ENCODE assay signal across 8 mouse cellular contexts in genomic region chr8:70658897-70659603, GRCm38 (mm10). TPM values are rescaled to one million over a fixed set of nuclear protein-coding genes. Genes with fewer than 3 reads are reported as not detected.
DNase-seq lines count a peak whose midpoint lies in the region; ATAC-seq and TF ChIP-seq lines count a peak whose summit lies in the region.

No protein-coding gene starts in this region.

- peak overlapping the region; percentile 77 for H3K9ac ChIP-seq in forebrain, embryonic 15.5 days (replicated peaks)
- peak overlapping the region; percentile 74 for H3K9ac ChIP-seq in limb, embryonic 15.5 days

- H3K27me3 ChIP-seq in forebrain, embryonic 15.5 days, result no peaks in the 10 kb centered on the region
- H3K27me3 ChIP-seq in limb, embryonic 15.5 days, result no peaks in the 10 kb centered on the region

- peaks cover 5% of the 10 kb centered on the region; the same call in 1 of the 2 replicates for H3K36me3 ChIP-seq in forebrain, embryonic 15.5 days
- H3K36me3 ChIP-seq in limb, embryonic 15.5 days, result peaks cover 26% of the 10 kb centered on the region

- peaks cover 48% of the 10 kb centered on the region for H3K4me1 ChIP-seq in forebrain, embryonic 15.5 days
- peaks cover 26% of the 10 kb centered on the region for H3K4me1 ChIP-seq in limb, embryonic 15.5 days

- peak overlapping the region; percentile 88 for H3K27ac ChIP-seq in gastrocnemius, adult 2 months
- peak overlapping the region; percentile 53 for H3K27ac ChIP-seq in forebrain, embryonic 15.5 days (replicated peaks)
- H3K27ac ChIP-seq in limb, embryonic 15.5 days, result peak overlapping the region; percentile 79

- no peaks in the 10 kb centered on the region for H3K9me3 ChIP-seq in forebrain, embryonic 15.5 days
- no peaks in the 10 kb centered on the region for H3K9me3 ChIP-seq in limb, embryonic 15.5 days

- intact Hi-C loops in gastrocnemius, adult 2 months (cut with DNase I), result loop anchor here (5.0 kb wide), 1 partner anchor 37 kb away; no protein-coding TSS in a partner anchor

- WGBS in forebrain, embryonic 15.5 days, result under 1% methylated on average over 31 of the region's 31 CpGs
- 2% methylated on average over 31 of the region's 31 CpGs for WGBS in limb, embryonic 15.5 days

- TF ChIP-seq CTCF in gastrocnemius, adult 2 months (IDR thresholded peaks at IDR 0.05), result no peak

- DNase-seq in gastrocnemius, adult 2 months, result no peak
- no peak for DNase-seq in gastrocnemius, postnatal 4 days (ENCODE audit: low spot score in 2 of 2)
- DNase-seq in right cerebral cortex, postnatal 10 days (ENCODE audit: low spot score in 2 of 2), result no peak
- DNase-seq in layer of hippocampus, adult 11-12 months (ENCODE audit: low spot score), result no peak

- ATAC-seq in CD4-positive, CD25-positive, alpha-beta regulatory T cell, adult 4 months, result peak; percentile 42
- no peak; the same call in 1 of the 2 replicates for ATAC-seq in forebrain, embryonic 15.5 days (replicated peaks)
- peak; percentile 26 for ATAC-seq in limb, embryonic 15.5 days (ENCODE audit: insufficient number of reproducible peaks, low FRiP score, low TSS enrichment, low read depth)
- ATAC-seq in neutrophil, adult 5-6 weeks (ENCODE audit: extremely low read depth, insufficient number of reproducible peaks, low FRiP score, poor library complexity, severe bottlenecking), result peak; percentile 0; the same call in 1 of the 2 replicates

- H3K4me2 ChIP-seq in forebrain, embryonic 15.5 days (replicated peaks), result peak overlapping the region; percentile 91
- peak overlapping the region; percentile 92 for H3K4me2 ChIP-seq in limb, embryonic 15.5 days

- H3K4me3 ChIP-seq in gastrocnemius, adult 2 months, result peak overlapping the region; percentile 82
- peak overlapping the region; percentile 91 for H3K4me3 ChIP-seq in forebrain, embryonic 15.5 days
- peak overlapping the region; percentile 73 for H3K4me3 ChIP-seq in limb, embryonic 15.5 days

RNA-seq across cellular contexts. Expression of gene Pgpep1, which starts 1.1 kb away (rescaled TPM):
- total RNA-seq in gastrocnemius, adult 2 months (2021), result 10 to 100 TPM in 1 of 2 experiments, 1 to 10 TPM in 1; 9.3 to 22.5 TPM
- 10 to 100 TPM; 41.4 to 47.0 TPM for total RNA-seq in gastrocnemius, postnatal 4 days (2021)
- polyA plus RNA-seq in CD4-positive, CD25-positive, alpha-beta regulatory T cell, adult 4 months (2017; shearing (Covaris generic)), result 1 to 10 TPM; 7.0 to 9.5 TPM
- 63.6 and 70.2 TPM in 2 replicates for polyA plus RNA-seq in forebrain, embryonic 15.5 days (2015; fragmentation: Nextera tagmentation; extraction: Ambion mirVana)
- polyA plus RNA-seq in limb, embryonic 15.5 days (2015; fragmentation: Nextera tagmentation; extraction: Ambion mirVana), result 57.5 and 60.7 TPM in 2 replicates
- total RNA-seq in neutrophil, adult 5-6 weeks (2017), result 4.4 and 7.7 TPM in 2 replicates

RNA-seq across cellular contexts. Expression of gene Lsm4, which starts 14.0 kb away (rescaled TPM):
- 10 to 100 TPM; 61.7 to 65.6 TPM for total RNA-seq in gastrocnemius, adult 2 months (2021)
- total RNA-seq in gastrocnemius, postnatal 4 days (2021), result 10 to 100 TPM; 70.1 to 84.7 TPM
- 10 to 100 TPM; 86.8 to 94.5 TPM for polyA plus RNA-seq in CD4-positive, CD25-positive, alpha-beta regulatory T cell, adult 4 months (2017; shearing (Covaris generic))
- polyA plus RNA-seq in forebrain, embryonic 15.5 days (2015; fragmentation: Nextera tagmentation; extraction: Ambion mirVana), result 211 and 228 TPM in 2 replicates
- polyA plus RNA-seq in limb, embryonic 15.5 days (2015; fragmentation: Nextera tagmentation; extraction: Ambion mirVana), result 199 and 201 TPM in 2 replicates
- total RNA-seq in neutrophil, adult 5-6 weeks (2017), result 103 and 134 TPM in 2 replicates

RNA-seq across cellular contexts. Expression of gene Gdf15, which starts 26.8 kb away (rescaled TPM):
- under 1 TPM in 1 of 2 experiments, not detected in 1; 0.28 TPM for total RNA-seq in gastrocnemius, adult 2 months (2021)
- under 1 TPM; 0.32 to 0.39 TPM for total RNA-seq in gastrocnemius, postnatal 4 days (2021)
- polyA plus RNA-seq in CD4-positive, CD25-positive, alpha-beta regulatory T cell, adult 4 months (2017; shearing (Covaris generic)), result not detected
- not detected in 2 replicates for polyA plus RNA-seq in forebrain, embryonic 15.5 days (2015; fragmentation: Nextera tagmentation; extraction: Ambion mirVana)
- 0.16 and 0.24 TPM in 2 replicates for polyA plus RNA-seq in limb, embryonic 15.5 days (2015; fragmentation: Nextera tagmentation; extraction: Ambion mirVana)
- total RNA-seq in neutrophil, adult 5-6 weeks (2017), result not detected in 2 replicates

RNA-seq across cellular contexts. Expression of gene Jund, which starts 39.7 kb away (rescaled TPM):
- 10 to 100 TPM; 35.5 to 54.5 TPM for total RNA-seq in gastrocnemius, adult 2 months (2021)
- total RNA-seq in gastrocnemius, postnatal 4 days (2021), result 100 to 1,000 TPM; 201 to 228 TPM
- polyA plus RNA-seq in CD4-positive, CD25-positive, alpha-beta regulatory T cell, adult 4 months (2017; shearing (Covaris generic)), result 10 to 100 TPM in 1 of 2 experiments, 1 to 10 TPM in 1; 7.6 to 23.3 TPM
- polyA plus RNA-seq in forebrain, embryonic 15.5 days (2015; fragmentation: Nextera tagmentation; extraction: Ambion mirVana), result 89.0 and 96.0 TPM in 2 replicates
- polyA plus RNA-seq in limb, embryonic 15.5 days (2015; fragmentation: Nextera tagmentation; extraction: Ambion mirVana), result 69.8 and 81.5 TPM in 2 replicates
- 316 and 319 TPM in 2 replicates for total RNA-seq in neutrophil, adult 5-6 weeks (2017)

RNA-seq across cellular contexts. Expression of gene Lrrc25, which starts 43.1 kb away (rescaled TPM):
- total RNA-seq in gastrocnemius, adult 2 months (2021), result under 1 TPM; 0.42 to 0.48 TPM
- 1 to 10 TPM; 2.5 to 3.2 TPM for total RNA-seq in gastrocnemius, postnatal 4 days (2021)
- polyA plus RNA-seq in CD4-positive, CD25-positive, alpha-beta regulatory T cell, adult 4 months (2017; shearing (Covaris generic)), result under 1 TPM; 0.43 to 0.89 TPM
- 0.74 and 1.3 TPM in 2 replicates for polyA plus RNA-seq in forebrain, embryonic 15.5 days (2015; fragmentation: Nextera tagmentation; extraction: Ambion mirVana)
- polyA plus RNA-seq in limb, embryonic 15.5 days (2015; fragmentation: Nextera tagmentation; extraction: Ambion mirVana), result 3.2 and 3.3 TPM in 2 replicates
- 54.1 and 63.7 TPM in 2 replicates for total RNA-seq in neutrophil, adult 5-6 weeks (2017)
